23 mouse cellular contexts compared by ENCODE assay signal in genomic region chr5:24892461-24892860, GRCm38 (mm10).
"Had no signal": no experiment of that assay in that cellular context is flagged by ENCODE, and none has a peak within 500 bp of the region (broad histone marks: within the 10 kb centered on the region; RNA-seq: fewer than 3 reads in every experiment).

No protein-coding gene starts in this region.

- H3K36me3 ChIP-seq: liver, embryonic 12.5 days; liver, embryonic 15.5 days; lung, embryonic 15.5 days had no signal

- ATAC-seq: liver, embryonic 12.5 days; midbrain, embryonic 13.5 days; midbrain, embryonic 16.5 days had no signal

- H3K4me2 ChIP-seq: limb, embryonic 13.5 days; liver, embryonic 12.5 days; liver, embryonic 15.5 days; lung, embryonic 15.5 days; midbrain, embryonic 13.5 days; neural tube, embryonic 13.5 days had no signal

- H3K27me3 ChIP-seq: limb, embryonic 13.5 days; liver, embryonic 12.5 days; liver, embryonic 15.5 days; lung, embryonic 15.5 days; midbrain, embryonic 13.5 days; neural tube, embryonic 13.5 days had no signal

- H3K9ac ChIP-seq: limb, embryonic 13.5 days; liver, embryonic 12.5 days; liver, embryonic 15.5 days; lung, embryonic 15.5 days; midbrain, embryonic 13.5 days; neural tube, embryonic 13.5 days had no signal

- H3K9me3 ChIP-seq: limb, embryonic 10.5 days; limb, embryonic 13.5 days; liver, embryonic 12.5 days; liver, embryonic 15.5 days; lung, embryonic 15.5 days; megakaryocyte, embryonic 14.5 days; midbrain, embryonic 10.5 days; midbrain, embryonic 13.5 days; neural tube, embryonic 13.5 days had no signal

- H3K4me1 ChIP-seq: lung, embryonic 15.5 days; midbrain, embryonic 10.5 days; midbrain, embryonic 13.5 days had no signal

- H3K27ac ChIP-seq: limb, embryonic 10.5 days; limb, embryonic 13.5 days; liver, embryonic 12.5 days; liver, embryonic 15.5 days; lung, embryonic 15.5 days; midbrain, embryonic 10.5 days; midbrain, embryonic 13.5 days; neural tube, embryonic 13.5 days had no signal

- DNase-seq: kidney, adult 9 months; layer of hippocampus, adult 9-11 months; liver; lung, adult 18-20 months; lung, postnatal 10 days; lung, postnatal 36 days; retina, postnatal 1 day; right cerebral cortex, postnatal 25 days; spleen, adult 18-20 months; thymus, adult 18-20 months; thymus, postnatal 36 days had no signal

- H3K4me3 ChIP-seq: layer of hippocampus, adult 2 months; limb, embryonic 10.5 days; limb, embryonic 13.5 days; liver, embryonic 12.5 days; liver, embryonic 15.5 days; lung, embryonic 15.5 days; megakaryocyte, embryonic 14.5 days; midbrain, embryonic 10.5 days; midbrain, embryonic 13.5 days; myocyte; neural tube, embryonic 13.5 days had no signal
